ENCODE assay signal across 22 mouse cellular contexts in genomic region chr1:176727372-176727771, GRCm38 (mm10).
"Had no signal": no experiment of that assay in that cellular context is flagged by ENCODE, and none has a peak within 500 bp of the region (broad histone marks: within the 10 kb centered on the region; RNA-seq: fewer than 3 reads in every experiment).

No protein-coding gene starts in this region.

- H3K27me3 ChIP-seq: heart, embryonic 12.5 days; hindbrain, embryonic 13.5 days; intestine, embryonic 15.5 days; limb, embryonic 12.5 days; liver, embryonic 13.5 days had no signal

- H3K27ac ChIP-seq: heart, embryonic 10.5 days; hindbrain, embryonic 13.5 days; intestine, embryonic 15.5 days; layer of hippocampus, adult 2 months; left cerebral cortex, adult 2 months; limb, embryonic 10.5 days; limb, embryonic 12.5 days; liver, embryonic 13.5 days had no signal

- H3K9me3 ChIP-seq: heart, embryonic 10.5 days; heart, embryonic 12.5 days; hindbrain, embryonic 13.5 days; intestine, embryonic 15.5 days; limb, embryonic 10.5 days; limb, embryonic 12.5 days; liver, embryonic 13.5 days had no signal

- H3K9ac ChIP-seq: heart, embryonic 12.5 days; hindbrain, embryonic 13.5 days; intestine, embryonic 15.5 days; limb, embryonic 12.5 days; liver, embryonic 13.5 days had no signal

- H3K4me3 ChIP-seq: heart, embryonic 10.5 days; heart, embryonic 12.5 days; hindbrain, embryonic 13.5 days; intestine, embryonic 15.5 days; layer of hippocampus, adult 2 months; left cerebral cortex, adult 2 months; limb, embryonic 10.5 days; limb, embryonic 12.5 days; liver, embryonic 13.5 days had no signal

- ATAC-seq: inflammation-experienced regulatory T-cells, adult 6 months; intestine, embryonic 15.5 days; intestine, postnatal 0 days had no signal

- H3K4me2 ChIP-seq: heart, embryonic 12.5 days; hindbrain, embryonic 13.5 days; intestine, embryonic 15.5 days; limb, embryonic 12.5 days; liver, embryonic 11.5 days; liver, embryonic 13.5 days had no signal

- H3K4me1 ChIP-seq: heart, embryonic 10.5 days; heart, embryonic 12.5 days; hindbrain, embryonic 13.5 days; intestine, embryonic 15.5 days; limb, embryonic 10.5 days; limb, embryonic 12.5 days; liver, embryonic 13.5 days had no signal

- DNase-seq: gastrocnemius, postnatal 25 days; heart, adult 18-20 months; heart, postnatal 10 days; heart, postnatal 4 days; kidney, adult 18-20 months; kidney, adult 8-10 months; kidney, postnatal 10 days; kidney, postnatal 25 days; kidney, postnatal 4 days; liver; liver, embryonic 13.5 days had no signal

- H3K36me3 ChIP-seq: liver, embryonic 13.5 days had no signal
